Mouse (Mus musculus): ENCODE data around the gene Tfrc. TPM values are rescaled to one million over a fixed set of nuclear protein-coding genes. Genes with fewer than 3 reads are reported as not detected.

The Tfrc gene
- polyA plus RNA-seq (2015; fragmentation: Nextera tagmentation; extraction: Ambion mirVana), result 24.9 and 28.0 TPM in 2 replicates

- ATAC-seq (ENCODE audit: insufficient number of reproducible peaks, low FRiP score, low TSS enrichment, low read depth), result peak; percentile 98
- Histone ChIP-seq H3K36me3 (no peaks in the 10 kb centered on the region), H3K4me1 (peaks cover 13% of the 10 kb centered on the region; the same call in 1 of the 2 replicates), H3K27me3 (no peaks in the 10 kb centered on the region), H3K4me2 (peak within 1 kb of the TSS; percentile 93), H3K9ac (peak within 1 kb of the TSS; percentile 72), H3K9me3 (no peaks in the 10 kb centered on the region), H3K4me3 (peak within 1 kb of the TSS; percentile 79), H3K27ac (peak within 1 kb of the TSS; percentile 88)
- WGBS, result under 1% methylated on average over 73 of the region's 73 CpGs
Observed at GRCm38 (mm10) chr16:32608712-32609400, at the start of gene Tfrc. Gene Tfrc (plus strand): TSS chr16:32608920.

GRCm38 (mm10) chr16:32559493-32559892, 49.2 kb upstream of the Tfrc start:
- Histone ChIP-seq H3K4me2 (no peak overlapping the region), H3K9ac (no peak overlapping the region), H3K27me3 (no peaks in the 10 kb centered on the region), H3K9me3 (no peaks in the 10 kb centered on the region), H3K36me3 (no peaks in the 10 kb centered on the region), H3K27ac (no peak overlapping the region), H3K4me1 (no peaks in the 10 kb centered on the region), H3K4me3 (no peak overlapping the region)
- WGBS, result 63% methylated on average over 4 of the region's 4 CpGs
- ATAC-seq (ENCODE audit: insufficient number of reproducible peaks, low FRiP score, low TSS enrichment, low read depth), result no peak

DNA sequence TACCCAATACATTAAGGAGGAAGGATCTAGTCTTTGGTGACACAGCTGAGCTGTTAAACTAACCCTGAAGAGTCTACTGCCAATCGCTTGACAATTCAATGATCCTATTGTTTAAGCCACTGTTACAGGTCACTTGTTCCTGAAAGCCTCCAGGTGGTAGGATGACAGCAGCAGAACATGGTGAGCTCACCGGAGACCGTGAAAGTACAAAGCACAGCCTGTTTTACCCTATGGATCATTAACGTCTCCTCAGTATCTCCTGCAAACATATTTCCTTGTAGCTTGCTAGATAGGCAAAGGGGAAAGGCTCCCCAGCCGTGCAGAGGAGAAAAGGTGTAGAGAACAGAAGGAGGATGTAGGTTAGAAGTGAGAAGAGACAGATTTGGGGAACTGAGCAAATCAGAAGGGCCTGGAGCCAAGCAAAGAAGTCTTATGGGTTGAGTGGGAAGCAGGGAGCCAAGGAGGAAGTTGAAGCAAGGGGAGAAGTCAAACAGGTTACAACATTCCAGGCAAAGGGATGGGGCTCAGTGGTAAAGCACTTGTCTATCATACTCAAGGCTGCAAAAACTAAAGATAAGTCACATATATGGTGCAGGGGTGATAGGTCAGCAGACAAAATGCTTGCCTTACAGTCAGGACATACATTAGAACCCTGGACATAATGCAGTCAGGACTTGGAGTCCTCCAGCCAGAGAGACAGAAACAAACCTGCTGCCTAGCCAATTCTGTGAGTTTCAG, 45.5 kb upstream of the Tfrc start:
- Histone ChIP-seq H3K9ac (no peak overlapping the region), H3K4me2 (no peak overlapping the region), H3K27ac (no peak overlapping the region), H3K4me3 (no peak overlapping the region), H3K9me3 (no peaks in the 10 kb centered on the region), H3K36me3 (no peaks in the 10 kb centered on the region), H3K4me1 (no peaks in the 10 kb centered on the region), H3K27me3 (no peaks in the 10 kb centered on the region)
- WGBS, result 84% methylated on average over 5 of the region's 5 CpGs
- no peak for ATAC-seq (ENCODE audit: insufficient number of reproducible peaks, low FRiP score, low TSS enrichment, low read depth)

GRCm38 (mm10) chr16:32567282-32567681, 41.4 kb upstream of the Tfrc start:
- ATAC-seq (ENCODE audit: insufficient number of reproducible peaks, low FRiP score, low TSS enrichment, low read depth), result no peak
- Histone ChIP-seq H3K4me2 (no peak overlapping the region), H3K4me1 (no peaks in the 10 kb centered on the region), H3K27me3 (no peaks in the 10 kb centered on the region), H3K4me3 (no peak overlapping the region), H3K27ac (no peak overlapping the region), H3K9me3 (no peaks in the 10 kb centered on the region), H3K9ac (no peak overlapping the region), H3K36me3 (no peaks in the 10 kb centered on the region)
- 60% methylated on average over 4 of the region's 4 CpGs for WGBS

DNA sequence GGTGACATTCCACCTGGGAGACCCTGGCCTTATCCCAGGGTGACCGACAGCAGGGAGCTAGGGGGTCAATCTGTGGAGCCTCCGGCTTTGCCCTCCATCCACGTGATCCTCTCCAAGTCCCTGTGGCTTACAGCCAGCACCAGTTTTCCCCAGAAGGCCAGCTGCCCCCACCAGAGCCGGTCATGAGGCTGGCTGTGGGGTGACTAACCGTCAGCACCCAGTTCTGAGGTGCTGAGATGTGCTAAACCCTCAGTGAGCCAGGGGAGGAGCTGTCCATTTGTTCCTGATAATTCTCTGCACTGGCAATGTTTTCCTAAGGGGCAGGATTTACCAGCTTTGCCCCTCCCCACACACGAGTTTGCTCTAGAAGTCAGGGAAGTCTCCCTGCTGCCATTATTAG, 40.3 kb upstream of the Tfrc start:
- Histone ChIP-seq H3K27ac (no peak overlapping the region), H3K36me3 (no peaks in the 10 kb centered on the region), H3K27me3 (no peaks in the 10 kb centered on the region), H3K4me2 (no peak overlapping the region), H3K9me3 (no peaks in the 10 kb centered on the region), H3K9ac (no peak overlapping the region), H3K4me1 (no peaks in the 10 kb centered on the region), H3K4me3 (no peak overlapping the region)
- WGBS, result 60% methylated on average over 6 of the region's 6 CpGs
- ATAC-seq (ENCODE audit: insufficient number of reproducible peaks, low FRiP score, low TSS enrichment, low read depth), result no peak

DNA sequence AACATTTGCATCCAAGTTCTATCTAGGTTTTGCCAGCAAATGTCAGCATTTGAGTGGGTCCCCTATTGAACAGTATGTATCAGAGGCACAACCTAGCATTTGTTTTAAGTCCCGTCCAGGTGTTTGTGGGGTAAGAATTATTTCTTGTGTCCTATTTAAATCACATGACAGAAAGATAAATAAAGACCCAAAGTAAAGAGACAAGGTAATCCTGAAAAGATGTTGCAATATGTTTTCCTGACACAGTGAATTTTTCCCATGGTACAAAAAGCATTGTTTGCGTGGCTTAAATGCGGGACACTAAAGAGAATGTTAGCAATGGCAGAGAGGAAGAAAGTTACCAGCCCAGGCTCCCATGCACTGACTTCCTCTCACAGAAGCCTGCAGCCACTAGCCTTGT, 38.7 kb upstream of the Tfrc start:
- no peaks in the 10 kb centered on the region for H3K4me1 ChIP-seq
- H3K27me3 ChIP-seq, result no peaks in the 10 kb centered on the region
- no peak overlapping the region for H3K27ac ChIP-seq
- H3K4me2 ChIP-seq, result no peak overlapping the region
- no peak overlapping the region for H3K4me3 ChIP-seq
- 90% methylated on average over 3 of the region's 3 CpGs for WGBS
- H3K9ac ChIP-seq, result no peak overlapping the region
- H3K9me3 ChIP-seq, result no peaks in the 10 kb centered on the region
- no peak for ATAC-seq (ENCODE audit: insufficient number of reproducible peaks, low FRiP score, low TSS enrichment, low read depth)
- no peaks in the 10 kb centered on the region for H3K36me3 ChIP-seq

GRCm38 (mm10) chr16:32572528-32572927, 36.2 kb upstream of the Tfrc start:
- ATAC-seq (ENCODE audit: insufficient number of reproducible peaks, low FRiP score, low TSS enrichment, low read depth), result no peak
- Histone ChIP-seq H3K4me1 (no peaks in the 10 kb centered on the region), H3K27ac (no peak overlapping the region), H3K36me3 (no peaks in the 10 kb centered on the region), H3K9ac (no peak overlapping the region), H3K4me3 (no peak overlapping the region), H3K4me2 (no peak overlapping the region), H3K9me3 (no peaks in the 10 kb centered on the region), H3K27me3 (no peaks in the 10 kb centered on the region)
- 79% methylated on average over 4 of the region's 4 CpGs for WGBS

GRCm38 (mm10) chr16:32586482-32586881, 22.2 kb upstream of the Tfrc start:
- H3K4me1 ChIP-seq, result no peaks in the 10 kb centered on the region

GRCm38 (mm10) chr16:32588568-32588967, 20.2 kb upstream of the Tfrc start:
- ATAC-seq (ENCODE audit: insufficient number of reproducible peaks, low FRiP score, low TSS enrichment, low read depth), result no peak
- Histone ChIP-seq H3K36me3 (no peaks in the 10 kb centered on the region), H3K9me3 (no peaks in the 10 kb centered on the region), H3K27me3 (no peaks in the 10 kb centered on the region), H3K4me3 (no peak overlapping the region), H3K27ac (no peak overlapping the region), H3K4me2 (no peak overlapping the region), H3K4me1 (no peaks in the 10 kb centered on the region), H3K9ac (no peak overlapping the region)
- WGBS, result 86% methylated on average over 3 of the region's 3 CpGs

More at GRCm38 (mm10) chr16:32586482-32586881, 22.2 kb upstream of the Tfrc start:
- Histone ChIP-seq H3K4me3 (no peak overlapping the region), H3K9ac (no peak overlapping the region), H3K4me2 (no peak overlapping the region), H3K36me3 (no peaks in the 10 kb centered on the region), H3K27me3 (no peaks in the 10 kb centered on the region), H3K9me3 (no peaks in the 10 kb centered on the region), H3K27ac (no peak overlapping the region)
- no peak for ATAC-seq (ENCODE audit: insufficient number of reproducible peaks, low FRiP score, low TSS enrichment, low read depth)
- 85% methylated on average over 4 of the region's 4 CpGs for WGBS

GRCm38 (mm10) chr16:32591521-32591920, 17.2 kb upstream of the Tfrc start:
- Histone ChIP-seq H3K36me3 (no peaks in the 10 kb centered on the region), H3K4me1 (no peaks in the 10 kb centered on the region), H3K4me2 (no peak overlapping the region), H3K4me3 (no peak overlapping the region), H3K27ac (no peak overlapping the region), H3K9ac (no peak overlapping the region), H3K9me3 (no peaks in the 10 kb centered on the region), H3K27me3 (no peaks in the 10 kb centered on the region)
- WGBS, result 90% methylated on average over 8 of the region's 8 CpGs
- no peak for ATAC-seq (ENCODE audit: insufficient number of reproducible peaks, low FRiP score, low TSS enrichment, low read depth)

DNA sequence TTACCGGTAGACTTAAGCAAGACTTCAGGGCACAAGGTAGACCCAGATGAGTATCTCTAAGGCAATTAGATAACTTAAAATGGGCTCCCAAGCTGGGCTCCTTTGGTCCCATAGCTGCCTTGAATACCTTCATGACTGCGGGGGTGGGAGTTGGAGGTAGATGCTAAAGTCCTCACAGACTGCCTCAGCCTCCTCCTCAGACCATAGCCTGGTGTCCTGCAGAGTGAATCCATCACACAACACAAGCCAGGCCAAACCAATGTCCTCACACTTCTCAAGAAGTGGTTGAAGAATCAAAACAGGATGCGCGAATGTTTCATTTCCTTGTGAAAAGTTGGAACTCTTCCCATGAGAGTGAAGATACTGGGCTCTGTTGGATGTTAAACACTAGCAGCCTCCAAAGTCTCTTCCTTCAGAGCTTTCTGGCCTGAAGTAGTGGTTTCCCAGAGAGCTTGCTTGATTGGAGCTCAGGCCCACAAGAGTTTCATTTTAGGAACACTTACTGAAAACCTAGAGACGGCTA, 15.4 kb upstream of the Tfrc start:
- no peaks in the 10 kb centered on the region for H3K36me3 ChIP-seq
- 82% methylated on average over 5 of the region's 5 CpGs for WGBS
- H3K4me2 ChIP-seq, result no peak overlapping the region
- H3K4me3 ChIP-seq, result no peak overlapping the region
- H3K4me1 ChIP-seq, result no peaks in the 10 kb centered on the region
- H3K27me3 ChIP-seq, result no peaks in the 10 kb centered on the region
- ATAC-seq (ENCODE audit: insufficient number of reproducible peaks, low FRiP score, low TSS enrichment, low read depth), result no peak
- H3K27ac ChIP-seq, result no peak overlapping the region
- no peak overlapping the region for H3K9ac ChIP-seq
- H3K9me3 ChIP-seq, result no peaks in the 10 kb centered on the region

DNA sequence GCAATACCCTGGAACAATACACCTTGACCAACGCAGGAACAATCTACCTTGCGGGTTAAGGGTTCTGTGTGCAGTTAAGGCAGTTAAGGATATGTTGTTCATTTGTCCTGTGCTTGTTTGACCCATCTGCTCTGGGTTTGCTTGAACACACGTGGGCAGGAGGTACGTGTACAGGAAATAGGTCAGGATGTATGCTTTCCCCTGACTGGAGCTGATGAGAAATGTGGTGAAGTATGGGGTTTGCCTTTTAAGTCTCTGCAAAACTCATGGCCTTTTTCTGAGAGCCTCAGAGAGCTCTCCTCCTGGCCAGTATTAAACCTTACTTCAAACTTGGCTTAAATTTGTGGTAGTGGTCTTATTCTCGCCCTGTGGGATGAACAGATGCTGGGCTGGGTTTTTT, 14.8 kb upstream of the Tfrc start:
- Histone ChIP-seq H3K9ac (no peak overlapping the region), H3K36me3 (no peaks in the 10 kb centered on the region), H3K9me3 (no peaks in the 10 kb centered on the region), H3K27ac (no peak overlapping the region), H3K4me2 (no peak overlapping the region), H3K4me3 (no peak overlapping the region), H3K27me3 (no peaks in the 10 kb centered on the region), H3K4me1 (no peaks in the 10 kb centered on the region)
- no peak for ATAC-seq (ENCODE audit: insufficient number of reproducible peaks, low FRiP score, low TSS enrichment, low read depth)
- 67% methylated on average over 5 of the region's 5 CpGs for WGBS
